Mouse (Mus musculus) heart, adult 2 months (tissue): ENCODE measurements around the gene Pigf.

ENCODE experiments used
- CTCF ChIP-seq: fragments of 200-600 bp; IDR thresholded peaks from 2 replicates; pipeline ENCODE4 v1.8.1; 2022; ENCODE audit warnings: antibody characterized with exemption, mild to moderate bottlenecking, moderate library complexity
- EP300 ChIP-seq: fragments of 200-500 bp; IDR thresholded peaks from 2 replicates; pipeline ENCODE4 v1.6.1; 2011; ENCODE audit warnings: low read depth, low read length, control low read depth; ENCODE audit not compliant: insufficient read depth
- POLR2A ChIP-seq: fragments of 200-500 bp; IDR thresholded peaks from 2 replicates; pipeline ENCODE4 v1.6.1; 2011; ENCODE audit warnings: mild to moderate bottlenecking, low read depth, low read length, control low read depth; ENCODE audit not compliant: insufficient read depth

DNA sequence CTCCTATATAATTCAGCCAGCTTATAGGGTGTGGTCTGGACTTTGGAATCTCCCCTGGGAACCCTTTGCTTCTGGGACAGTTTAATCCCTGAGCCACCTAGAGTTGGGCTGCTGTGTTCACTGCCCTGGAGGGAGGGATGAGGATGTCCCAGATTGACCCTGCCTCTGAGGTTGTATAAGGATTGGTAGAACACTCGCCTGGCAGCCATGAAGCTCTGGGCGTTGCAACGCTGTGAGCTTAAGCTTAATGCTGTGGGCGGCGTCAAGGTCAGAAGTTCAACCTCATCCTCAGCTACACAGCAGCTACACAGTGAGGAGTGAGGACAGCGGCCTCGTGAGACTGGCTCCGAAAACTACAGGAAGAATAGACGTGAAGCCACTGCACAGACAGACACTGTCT is 42.7 kb downstream of the Pigf start:
- TF ChIP-seq POLR2A (no peak), CTCF (peak; percentile 22; the same call in 1 of the 2 replicates), EP300 (peak; percentile 57; the same call in 1 of the 2 replicates)
